Mouse (Mus musculus) urinary bladder, postnatal 36 days (tissue): ENCODE results near the gene Olfr1467.

Experiments
- DNase-seq, 2 experiments: peaks; one replicate each; pipeline ENCODE4 v3.0.0; 2022; ENCODE audit warnings: low spot score in 2 of 2, mixed read lengths in 1 of 2

Olfr1467 gene

GRCm38 (mm10) chr19:13361936-13362335 lies at the start of gene Olfr1467:
Gene Olfr1467, plus strand, starts transcription at chr19:13362236.
- no peak for DNase-seq

DNA sequence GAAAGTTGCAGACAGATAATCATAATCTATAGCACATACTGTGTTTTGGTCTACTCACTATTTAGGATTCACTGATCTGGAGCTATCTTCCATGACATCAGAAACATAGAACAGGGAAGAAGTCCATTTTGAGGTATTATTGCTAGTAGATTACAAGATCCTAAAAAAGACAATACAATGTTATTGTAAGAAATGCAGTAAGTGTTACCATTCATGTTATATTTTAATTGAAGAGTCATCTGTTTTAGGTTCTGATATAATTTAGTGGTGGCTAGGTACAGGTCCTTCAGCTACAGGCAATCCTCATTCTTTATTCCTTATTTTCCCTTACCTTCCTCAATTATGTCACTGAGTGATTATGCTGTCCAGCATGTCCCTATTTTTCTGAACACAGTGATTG lies 46.6 kb upstream of the Olfr1467 start, which contains the start of gene Olfr1465:
Olfr1465 (minus strand) TSS at position 101 of the 400 bp plus-strand sequence.
- DNase-seq: no peak

GRCm38 (mm10) chr19:13338562-13338961 lies 23.5 kb upstream of the Olfr1467 start, which contains the start of gene Olfr1466:
Gene Olfr1466, plus strand, starts transcription at chr19:13338862.
- no peak for DNase-seq

DNA sequence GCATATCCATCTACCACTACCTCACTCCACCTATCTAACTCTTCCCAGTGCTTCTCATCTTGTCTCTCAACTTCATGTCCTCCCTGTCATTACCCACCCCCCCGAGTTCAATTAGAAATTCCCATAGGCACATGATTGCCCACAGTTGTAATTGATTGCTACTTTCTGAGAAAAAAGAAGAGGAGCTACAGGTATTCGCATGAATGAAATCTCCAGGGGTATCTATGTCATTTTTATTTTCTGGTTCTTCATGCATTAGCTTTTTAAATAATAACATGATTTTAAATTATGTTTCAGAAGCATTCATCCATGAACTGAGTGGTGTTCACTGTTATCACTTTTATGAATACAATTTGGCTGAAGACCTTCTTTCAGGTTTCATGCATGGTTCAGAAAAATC lies 45.5 kb downstream of the Olfr1467 start, which contains the start of gene Olfr1469:
Olfr1469 (plus strand) TSS at position 301 of the 400 bp plus-strand sequence.
- DNase-seq: no peak
